Mouse (Mus musculus): ENCODE measurements around the gene Nemp1. TPM values are rescaled to one million over a fixed set of nuclear protein-coding genes. Genes with fewer than 3 reads are reported as not detected.

Nemp1 gene
- polyA plus RNA-seq, 1 experiment = 6.7 TPM

DNA sequence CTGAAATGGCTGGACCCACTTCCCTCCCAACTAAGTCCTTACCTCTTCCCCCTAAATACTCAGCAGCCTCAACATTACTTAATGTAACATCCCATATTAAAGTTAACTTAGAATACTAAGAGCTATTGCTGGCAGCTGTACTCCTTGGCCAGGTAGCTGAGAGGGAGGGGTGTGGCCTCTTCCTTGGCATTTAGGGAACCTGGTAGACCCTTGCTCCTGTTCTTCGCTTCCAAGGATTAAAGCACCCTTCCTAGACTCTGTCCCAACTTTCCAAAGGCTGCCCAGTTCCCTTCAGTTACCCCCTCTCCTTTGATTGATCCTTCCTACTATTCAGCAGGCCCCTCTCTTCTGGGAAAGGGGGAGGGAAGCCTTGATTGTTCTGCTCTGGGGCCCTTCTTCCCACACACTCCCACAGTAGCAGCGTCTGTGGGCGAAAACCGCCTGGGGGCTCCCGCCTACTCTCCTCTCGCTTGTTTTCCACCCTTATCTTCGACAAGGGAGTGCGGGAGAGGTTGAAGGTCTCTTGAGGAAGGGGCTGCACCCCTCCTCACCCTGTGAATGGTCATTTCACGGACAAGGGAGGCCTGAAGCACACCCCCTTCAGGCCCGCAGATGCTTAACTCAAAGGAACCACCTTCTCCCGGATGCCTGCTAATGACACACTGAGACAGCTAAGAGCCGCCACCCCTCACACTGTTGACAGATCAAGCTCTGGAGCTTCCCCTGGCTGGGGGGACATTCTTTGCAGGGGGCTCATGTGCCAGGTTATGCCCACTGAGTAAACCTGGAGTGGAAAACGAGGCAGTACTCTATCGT, 1.1 kb upstream of the Nemp1 start:
- no peaks in the 10 kb centered on the region; the same call in 1 of the 2 replicates for H3K4me1 ChIP-seq (ENCODE audit: control insufficient read depth, insufficient read depth, low read length)
- no peak for TF ChIP-seq POLR2A (IDR thresholded peaks at IDR 0.05; ENCODE audit: borderline replicate concordance, control insufficient read depth, low read depth, low read length)
- no peak for TF ChIP-seq CTCF (IDR thresholded peaks at IDR 0.05; ENCODE audit: control insufficient read depth, insufficient read depth, low read length)
- peak overlapping the region; percentile 65; the same call in 1 of the 2 replicates for H3K27ac ChIP-seq (ENCODE audit: control insufficient read depth, insufficient read depth, low read depth, low read length, poor library complexity)
- H3K4me3 ChIP-seq (replicated peaks; ENCODE audit: control insufficient read depth, low read depth, low read length) = peak overlapping the region; percentile 54
- 14% methylated on average over 14 of the region's 14 CpGs for WGBS

DNA sequence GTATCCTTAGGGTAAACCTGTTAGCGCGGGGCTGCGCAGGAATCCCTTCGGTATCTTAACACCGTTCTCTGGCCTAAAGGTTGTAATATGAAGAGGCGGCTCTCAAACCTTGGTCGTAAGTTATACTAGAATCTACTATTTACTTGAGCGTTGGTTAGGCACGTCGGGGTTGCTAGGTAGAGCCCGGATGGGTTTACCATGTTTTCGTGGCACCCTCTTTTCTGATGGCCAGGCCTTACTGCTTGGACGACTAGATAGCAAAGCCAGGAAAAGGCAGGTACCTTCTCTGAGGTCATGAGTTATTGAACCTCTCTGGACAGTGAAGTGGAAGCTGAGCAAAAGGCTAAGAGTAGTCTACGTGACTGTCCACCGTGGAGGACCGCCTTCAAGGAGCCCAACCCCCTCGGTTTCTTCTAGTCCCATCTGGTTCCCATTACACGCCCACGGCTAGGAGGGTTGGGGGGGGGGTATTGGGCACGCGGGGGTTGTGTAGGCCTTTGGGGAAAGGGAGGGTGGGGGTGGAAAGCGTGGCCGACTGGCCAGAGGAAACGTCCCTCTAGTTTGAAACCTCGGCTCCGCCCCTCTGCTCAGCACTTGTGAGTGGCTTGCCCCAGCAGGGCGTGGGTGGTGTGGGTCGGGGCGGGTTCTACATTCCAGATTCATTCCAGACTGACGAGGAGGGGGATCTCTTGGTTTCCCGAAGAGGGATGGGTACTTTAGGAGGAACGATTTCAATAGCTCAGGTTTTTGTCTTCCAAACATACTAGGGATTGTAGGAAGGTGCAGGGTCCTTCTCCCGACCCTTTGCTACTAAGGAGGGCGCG, 780 bp downstream of the Nemp1 start:
- H3K27ac ChIP-seq (ENCODE audit: control insufficient read depth, insufficient read depth, low read depth, low read length, poor library complexity) = peak overlapping the region; percentile 70
- under 1% methylated on average over 35 of the region's 35 CpGs for WGBS
- H3K4me3 ChIP-seq (replicated peaks; ENCODE audit: control insufficient read depth, low read depth, low read length) = peak overlapping the region; percentile 63
- H3K4me1 ChIP-seq (ENCODE audit: control insufficient read depth, insufficient read depth, low read length) = no peaks in the 10 kb centered on the region; the same call in 1 of the 2 replicates
- TF ChIP-seq CTCF (IDR thresholded peaks at IDR 0.05; ENCODE audit: control insufficient read depth, insufficient read depth, low read length) = no peak
- TF ChIP-seq POLR2A (IDR thresholded peaks at IDR 0.05; ENCODE audit: borderline replicate concordance, control insufficient read depth, low read depth, low read length) = peak; percentile 22; the same call in 1 of the 2 replicates

DNA sequence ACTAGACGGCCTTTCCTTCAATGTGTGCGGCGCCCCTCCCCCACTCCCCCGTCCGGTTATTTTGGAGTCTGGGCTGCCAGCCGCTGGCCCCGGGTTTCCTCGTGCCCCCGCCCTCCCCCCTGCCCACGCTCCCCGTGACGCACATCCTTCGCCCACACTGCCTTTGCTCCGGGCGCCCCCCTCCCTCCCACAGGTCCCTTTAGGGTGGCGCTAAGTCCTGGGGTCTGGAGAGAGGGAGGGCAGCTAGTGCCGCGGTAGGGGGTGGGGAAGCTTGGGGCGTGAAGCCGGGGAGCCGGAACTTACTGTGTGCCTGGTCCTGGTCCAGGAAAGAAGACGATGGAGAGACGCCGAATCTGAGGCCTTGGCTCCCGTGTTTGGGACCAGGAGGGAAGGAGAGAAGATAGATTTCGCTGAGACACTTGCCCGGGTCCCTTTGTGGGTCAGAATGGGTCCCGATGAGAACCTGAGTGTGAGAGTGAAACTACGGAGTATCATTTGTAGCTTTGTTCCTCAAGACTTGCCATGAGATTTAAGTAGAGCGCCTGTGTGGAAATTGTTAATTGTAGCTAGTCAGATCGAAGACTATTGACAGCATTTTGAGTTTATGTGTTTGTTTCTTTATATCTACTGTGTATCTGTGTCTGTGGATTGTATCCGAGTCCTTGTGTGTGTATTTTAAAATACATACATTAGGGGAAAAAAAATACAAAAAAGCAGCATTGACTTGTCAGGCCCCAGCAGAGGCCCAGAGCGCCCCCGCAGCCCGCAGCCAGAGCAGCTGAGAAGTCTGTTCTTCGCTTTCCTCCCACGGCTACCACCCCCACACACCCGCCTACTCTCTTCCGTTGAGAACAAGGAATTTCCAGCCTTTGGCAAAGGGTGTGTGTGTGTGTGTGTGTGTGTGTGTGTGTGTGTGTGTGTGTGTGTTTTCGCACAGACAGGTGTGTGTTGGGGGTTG, 1.7 kb downstream of the Nemp1 start, which contains the start of gene Nab2:
TSS of gene Nab2 (minus strand) at position 476 of the 958 bp plus-strand sequence.
- peak within 1 kb of the TSS; percentile 63 for H3K4me3 ChIP-seq (replicated peaks; ENCODE audit: control insufficient read depth, low read depth, low read length)
- no peak; the same call in 1 of the 2 replicates for TF ChIP-seq POLR2A (IDR thresholded peaks at IDR 0.05; ENCODE audit: borderline replicate concordance, control insufficient read depth, low read depth, low read length)
- TF ChIP-seq CTCF (IDR thresholded peaks at IDR 0.05; ENCODE audit: control insufficient read depth, insufficient read depth, low read length) = no peak
- H3K27ac ChIP-seq (ENCODE audit: control insufficient read depth, insufficient read depth, low read depth, low read length, poor library complexity) = peak within 1 kb of the TSS; percentile 70
- 2% methylated on average over 40 of the region's 40 CpGs for WGBS
- no peaks in the 10 kb centered on the region; the same call in 1 of the 2 replicates for H3K4me1 ChIP-seq (ENCODE audit: control insufficient read depth, insufficient read depth, low read length)

DNA sequence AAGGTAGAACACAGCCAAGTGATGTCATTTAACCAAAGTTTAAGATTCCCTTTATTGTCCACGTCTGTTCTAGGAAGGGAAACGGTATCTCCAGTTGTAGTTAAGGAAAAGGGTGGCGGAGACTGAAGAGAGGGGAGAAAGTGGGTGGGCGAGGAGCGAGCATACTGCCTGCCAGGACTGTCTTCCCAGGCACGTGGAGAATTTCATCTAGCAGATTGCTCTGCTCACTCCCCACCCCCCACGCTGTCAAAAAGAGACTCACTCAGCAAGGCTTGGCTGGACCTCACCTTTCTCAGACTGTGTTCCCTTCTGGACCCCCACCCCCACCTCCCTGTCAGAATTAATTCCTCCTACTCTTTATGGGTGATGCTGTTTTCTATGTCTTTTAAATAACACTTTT, 2.5 kb downstream of the Nemp1 start:
- H3K4me3 ChIP-seq (replicated peaks; ENCODE audit: control insufficient read depth, low read depth, low read length) = no peak overlapping the region
- no peaks in the 10 kb centered on the region; the same call in 1 of the 2 replicates for H3K4me1 ChIP-seq (ENCODE audit: control insufficient read depth, insufficient read depth, low read length)
- no peak overlapping the region; the same call in 1 of the 2 replicates for H3K27ac ChIP-seq (ENCODE audit: control insufficient read depth, insufficient read depth, low read depth, low read length, poor library complexity)
- TF ChIP-seq POLR2A (IDR thresholded peaks at IDR 0.05; ENCODE audit: borderline replicate concordance, control insufficient read depth, low read depth, low read length) = no peak
- no peak for TF ChIP-seq CTCF (IDR thresholded peaks at IDR 0.05; ENCODE audit: control insufficient read depth, insufficient read depth, low read length)
- WGBS = 39% methylated on average over 7 of the region's 7 CpGs

DNA sequence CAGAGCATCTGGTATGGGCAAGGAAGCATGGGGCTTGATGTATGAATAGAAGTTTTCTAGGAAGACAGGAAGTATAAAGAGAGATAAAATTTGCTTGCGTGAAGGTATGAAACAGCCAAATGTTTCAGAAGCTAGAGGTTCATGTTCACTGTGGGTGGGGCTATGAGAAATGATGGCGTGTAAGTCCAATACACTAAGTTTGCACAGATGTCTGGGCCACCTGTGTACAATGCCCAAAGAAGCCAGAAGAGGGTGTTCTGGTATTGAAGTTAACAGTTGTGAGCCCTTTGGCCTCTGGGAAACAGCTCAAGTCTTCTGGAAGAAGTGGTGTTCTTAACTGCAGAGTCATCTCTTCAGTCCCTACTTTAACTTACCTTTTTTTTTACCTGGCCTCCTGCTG, 3.5 kb downstream of the Nemp1 start:
- Histone ChIP-seq H3K4me1 (ENCODE audit: control insufficient read depth, insufficient read depth, low read length) (no peaks in the 10 kb centered on the region; the same call in 1 of the 2 replicates), H3K27ac (ENCODE audit: control insufficient read depth, insufficient read depth, low read depth, low read length, poor library complexity) (no peak overlapping the region), H3K4me3 (replicated peaks; ENCODE audit: control insufficient read depth, low read depth, low read length) (no peak overlapping the region)
- 56% methylated on average over 2 of the region's 2 CpGs for WGBS
- TF ChIP-seq CTCF (IDR thresholded peaks at IDR 0.05; ENCODE audit: control insufficient read depth, insufficient read depth, low read length) = no peak

DNA sequence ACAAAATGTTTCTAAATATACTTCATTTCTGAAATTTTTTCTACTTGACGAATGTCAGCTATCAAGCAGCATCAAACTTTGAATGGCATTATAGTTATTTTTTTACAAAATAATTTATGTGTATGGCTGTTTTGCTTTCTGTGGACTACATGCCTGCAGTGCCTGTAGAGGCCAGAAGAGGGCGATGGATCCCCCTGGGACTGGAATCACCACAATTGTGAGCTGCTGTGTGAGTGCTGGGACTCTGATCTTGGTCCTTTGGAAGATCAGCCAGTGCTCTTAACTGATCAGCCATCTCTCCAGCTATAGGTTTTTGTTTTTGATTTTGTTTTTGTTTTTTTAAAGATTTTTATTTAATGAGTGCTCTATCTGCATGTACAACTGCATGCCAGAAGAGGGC, 4.6 kb downstream of the Nemp1 start:
- Histone ChIP-seq H3K4me3 (replicated peaks; ENCODE audit: control insufficient read depth, low read depth, low read length) (no peak overlapping the region), H3K4me1 (ENCODE audit: control insufficient read depth, insufficient read depth, low read length) (no peaks in the 10 kb centered on the region; the same call in 1 of the 2 replicates), H3K27ac (ENCODE audit: control insufficient read depth, insufficient read depth, low read depth, low read length, poor library complexity) (no peak overlapping the region)
- peak; percentile 68 for TF ChIP-seq CTCF (IDR thresholded peaks at IDR 0.05; ENCODE audit: control insufficient read depth, insufficient read depth, low read length)
- no peak for TF ChIP-seq POLR2A (IDR thresholded peaks at IDR 0.05; ENCODE audit: borderline replicate concordance, control insufficient read depth, low read depth, low read length)
- WGBS = 47% methylated on average over 2 of the region's 2 CpGs

DNA sequence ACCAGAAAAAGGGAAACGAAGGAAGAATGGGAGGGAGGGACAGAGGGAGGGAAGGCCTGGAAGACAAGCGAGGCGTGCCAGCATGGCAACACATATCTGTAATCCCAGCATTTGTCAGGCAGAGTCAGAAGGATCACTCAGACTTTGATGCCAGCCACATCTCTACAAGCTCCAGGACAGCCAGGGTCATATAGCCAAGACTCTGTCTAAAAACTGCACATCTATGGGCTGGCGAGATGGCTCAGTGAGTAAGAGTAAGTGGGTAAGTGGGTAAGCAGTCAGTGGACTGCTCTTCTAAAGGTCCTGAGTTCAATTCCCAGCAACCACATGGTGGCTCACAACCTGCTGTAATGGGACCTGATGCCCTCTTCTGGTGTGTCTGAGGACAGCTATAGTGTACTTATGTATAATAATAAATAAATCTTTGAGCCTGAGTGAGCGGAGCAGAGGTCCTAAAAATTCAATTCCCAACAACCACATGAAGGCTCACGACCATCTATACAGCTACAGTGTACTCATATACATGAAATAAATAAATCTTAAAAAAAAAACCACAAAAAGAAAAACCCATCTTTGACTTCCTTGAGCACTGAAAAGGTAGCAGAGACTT, 7.5 kb downstream of the Nemp1 start:
- Histone ChIP-seq H3K4me1 (ENCODE audit: control insufficient read depth, insufficient read depth, low read length) (no peaks in the 10 kb centered on the region), H3K4me3 (replicated peaks; ENCODE audit: control insufficient read depth, low read depth, low read length) (no peak overlapping the region), H3K27ac (ENCODE audit: control insufficient read depth, insufficient read depth, low read depth, low read length, poor library complexity) (no peak overlapping the region)
- TF ChIP-seq CTCF (IDR thresholded peaks at IDR 0.05; ENCODE audit: control insufficient read depth, insufficient read depth, low read length) (no peak), POLR2A (IDR thresholded peaks at IDR 0.05; ENCODE audit: borderline replicate concordance, control insufficient read depth, low read depth, low read length) (no peak)
- 84% methylated on average over 6 of the region's 6 CpGs for WGBS

Data from bone marrow, adult 2 months (tissue).